Mouse (Mus musculus) midbrain, embryonic 16.5 days (tissue): ENCODE measurements around the gene Akr1b8. TPM values are rescaled to one million over a fixed set of nuclear protein-coding genes. Genes with fewer than 3 reads are reported as not detected.

Experiments used
- ATAC-seq: fragments of 200-750 bp; cut with Nextera tagmentation; 2 replicates; pipeline ENCODE4 v1.8.0; 2017; ENCODE audit warnings: moderate TSS enrichment
- H3K27ac ChIP-seq: fragments of 300-500 bp; sonication (generic); 2 replicates; pipeline ENCODE4 v1.5.1; 2014; ENCODE audit warnings: mild to moderate bottlenecking, low read length, mixed read lengths
- H3K27me3 ChIP-seq: fragments of 300-500 bp; sonication (generic); 2 replicates; pipeline ENCODE4 v1.6.1; 2014; ENCODE audit warnings: low read depth, low read length, mixed read lengths; ENCODE audit not compliant: control insufficient read depth, insufficient read depth
- H3K36me3 ChIP-seq: fragments of 300-500 bp; sonication (generic); 2 replicates; pipeline ENCODE4 v1.6.1; 2014; ENCODE audit warnings: mild to moderate bottlenecking, low read length, moderate library complexity, mixed read lengths; ENCODE audit not compliant: control insufficient read depth, insufficient read depth
- H3K4me1 ChIP-seq: fragments of 300-500 bp; sonication (generic); 2 replicates; pipeline ENCODE4 v1.6.1; 2014; ENCODE audit warnings: mild to moderate bottlenecking, low read length, mixed read lengths; ENCODE audit not compliant: control insufficient read depth, insufficient read depth
- H3K4me2 ChIP-seq: fragments of 300-500 bp; sonication (generic); 2 replicates; pipeline ENCODE4 v1.6.1; 2014; ENCODE audit warnings: mild to moderate bottlenecking, low read length, mixed read lengths
- H3K4me3 ChIP-seq: fragments of 300-500 bp; sonication (generic); 2 replicates; pipeline ENCODE4 v1.5.1; 2014; ENCODE audit warnings: low read depth, mild to moderate bottlenecking, low read length, moderate library complexity, mixed read lengths
- H3K9ac ChIP-seq: fragments of 300-500 bp; sonication (generic); 2 replicates; pipeline ENCODE4 v1.6.1; 2014; ENCODE audit warnings: low read depth, low read length, mixed read lengths
- H3K9me3 ChIP-seq: fragments of 300-500 bp; sonication (generic); replicated peaks from 2 replicates; pipeline ENCODE4 v1.6.1; 2014; ENCODE audit warnings: mild to moderate bottlenecking, low read length, mixed read lengths; ENCODE audit not compliant: control insufficient read depth, poor library complexity, severe bottlenecking
- WGBS: fragments of 180-500 bp; shearing (Covaris S2); extraction: QIAGEN DNeasy Blood & Tissue Kit; methylation state at CpG from one replicate; pipeline ENCODE4 v1.1.7; 2014; 5-methylcytosine and 5-hydroxymethylcytosine counted together
- polyA plus RNA-seq: library from polyadenylated mRNA; unstranded; fragments of >200 nt; fragmentation: Nextera tagmentation; extraction: Ambion mirVana; gene quantifications from 2 replicates; pipeline ENCODE4 v1.2.1, GENCODE M21; 2015

Gene Akr1b8
- polyA plus RNA-seq, 1 experiment from 2014 or later: 2.7 TPM

GRCm38 (mm10) chr6:34384110-34384661 is 30.3 kb downstream of the Akr1b8 start, which contains the start of gene Akr1b10:
TSS of gene Akr1b10 (plus strand) at chr6:34384218.
- H3K4me3 ChIP-seq: peak within 1 kb of the TSS; percentile 42
- ATAC-seq: peak; percentile 77
- under 1% methylated on average over 17 of the region's 17 CpGs for WGBS
- peaks cover 7% of the 10 kb centered on the region for H3K4me1 ChIP-seq
- H3K9me3 ChIP-seq: no peaks in the 10 kb centered on the region
- peak within 1 kb of the TSS; percentile 11; the same call in 1 of the 2 replicates for H3K27ac ChIP-seq
- H3K36me3 ChIP-seq: no peaks in the 10 kb centered on the region
- no peaks in the 10 kb centered on the region for H3K27me3 ChIP-seq
- peak within 1 kb of the TSS; percentile 55 for H3K9ac ChIP-seq
- peak within 1 kb of the TSS; percentile 70 for H3K4me2 ChIP-seq

- H3K27me3 ChIP-seq: no peaks in the 10 kb centered on the region
- no peaks in the 10 kb centered on the region for H3K36me3 ChIP-seq
- H3K9me3 ChIP-seq: no peaks in the 10 kb centered on the region
- H3K27ac ChIP-seq: no peak overlapping the region
- peak overlapping the region; percentile 70 for H3K4me2 ChIP-seq
- H3K4me3 ChIP-seq: peak overlapping the region; percentile 42
- peaks cover 7% of the 10 kb centered on the region for H3K4me1 ChIP-seq
- WGBS: 5% methylated on average over 13 of the region's 13 CpGs
- H3K9ac ChIP-seq: no peak overlapping the region; the same call in 1 of the 2 replicates
- no peak for ATAC-seq
Measured at GRCm38 (mm10) chr6:34384701-34385370, 30.9 kb downstream of the Akr1b8 start.

- Histone ChIP-seq H3K27ac (no peak overlapping the region), H3K27me3 (no peaks in the 10 kb centered on the region), H3K9me3 (peaks cover 10% of the 10 kb centered on the region), H3K9ac (no peak overlapping the region), H3K4me1 (peaks cover 7% of the 10 kb centered on the region), H3K4me2 (no peak overlapping the region), H3K4me3 (no peak overlapping the region), H3K36me3 (peaks cover 7% of the 10 kb centered on the region)
- WGBS: 88% methylated on average over 4 of the region's 4 CpGs
- no peak for ATAC-seq
Measured at GRCm38 (mm10) chr6:34388420-34389156, 34.7 kb downstream of the Akr1b8 start.

- H3K4me2 ChIP-seq: no peak overlapping the region
- peaks cover 2% of the 10 kb centered on the region for H3K36me3 ChIP-seq
- WGBS: 85% methylated on average over 5 of the region's 5 CpGs
- no peak overlapping the region for H3K9ac ChIP-seq
- H3K27ac ChIP-seq: no peak overlapping the region
- H3K27me3 ChIP-seq: no peaks in the 10 kb centered on the region
- no peaks in the 10 kb centered on the region for H3K4me1 ChIP-seq
- H3K9me3 ChIP-seq: peaks cover 6% of the 10 kb centered on the region
- H3K4me3 ChIP-seq: no peak overlapping the region
- no peak for ATAC-seq
Measured at GRCm38 (mm10) chr6:34395897-34396296, 42.0 kb downstream of the Akr1b8 start.

DNA sequence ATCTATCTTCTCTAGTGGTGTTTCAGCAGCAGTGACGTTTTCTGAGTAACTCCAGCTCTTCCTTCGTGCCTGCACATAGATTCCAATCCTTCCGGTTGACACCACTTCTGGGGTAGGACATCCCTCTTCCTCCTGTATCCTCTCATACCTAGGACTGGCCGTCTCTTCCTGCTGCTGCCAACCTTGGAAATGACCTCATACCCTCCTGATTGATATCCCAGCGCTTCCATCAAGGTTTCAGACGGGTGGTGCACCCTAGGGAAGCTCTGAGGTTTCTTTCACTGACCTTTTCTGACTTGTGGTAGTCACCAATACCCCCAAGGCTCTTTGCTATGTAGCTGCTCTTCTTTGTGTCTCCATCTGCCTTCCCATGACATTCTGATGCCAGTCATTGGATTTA is 44.5 kb downstream of the Akr1b8 start:
- no peak overlapping the region for H3K9ac ChIP-seq
- ATAC-seq: no peak
- H3K4me1 ChIP-seq: no peaks in the 10 kb centered on the region
- no peaks in the 10 kb centered on the region for H3K27me3 ChIP-seq
- H3K36me3 ChIP-seq: no peaks in the 10 kb centered on the region
- H3K9me3 ChIP-seq: no peaks in the 10 kb centered on the region
- no peak overlapping the region for H3K27ac ChIP-seq
- WGBS: 89% methylated on average over 6 of the region's 6 CpGs
- H3K4me2 ChIP-seq: no peak overlapping the region
- H3K4me3 ChIP-seq: no peak overlapping the region

DNA sequence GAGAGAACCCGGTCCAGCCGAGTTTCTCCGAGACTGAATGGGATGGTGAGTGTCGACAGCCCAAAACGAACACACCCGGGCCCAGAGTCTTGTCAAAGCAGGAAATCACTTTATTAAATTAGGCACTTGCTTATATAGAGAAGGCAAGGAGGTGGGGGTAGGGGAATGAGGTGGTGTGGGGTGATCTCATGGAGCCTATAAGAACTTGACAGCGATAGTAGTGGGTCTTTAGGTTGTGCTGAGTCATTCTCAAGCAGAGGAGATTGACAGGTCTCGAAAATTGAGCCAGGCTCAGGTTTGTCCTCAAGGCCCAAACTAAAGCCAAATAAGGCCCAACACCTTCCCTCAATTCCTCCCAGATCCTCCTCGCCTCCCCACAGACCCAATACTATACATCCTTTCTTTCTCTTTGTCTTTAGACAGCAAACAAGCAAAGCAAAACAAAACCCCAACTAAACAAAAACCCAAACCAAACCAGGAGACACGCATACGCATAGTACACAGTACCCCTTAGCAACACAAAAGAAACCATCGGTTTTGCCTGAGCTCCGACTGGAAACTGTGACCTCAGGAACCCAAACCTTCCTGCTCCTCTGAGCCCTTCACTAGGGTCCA is 45.8 kb downstream of the Akr1b8 start:
- Histone ChIP-seq H3K4me2 (no peak overlapping the region), H3K9me3 (no peaks in the 10 kb centered on the region), H3K9ac (no peak overlapping the region), H3K4me1 (no peaks in the 10 kb centered on the region), H3K27ac (no peak overlapping the region), H3K27me3 (no peaks in the 10 kb centered on the region), H3K36me3 (no peaks in the 10 kb centered on the region), H3K4me3 (no peak overlapping the region)
- 86% methylated on average over 13 of the region's 13 CpGs for WGBS
- no peak for ATAC-seq

DNA sequence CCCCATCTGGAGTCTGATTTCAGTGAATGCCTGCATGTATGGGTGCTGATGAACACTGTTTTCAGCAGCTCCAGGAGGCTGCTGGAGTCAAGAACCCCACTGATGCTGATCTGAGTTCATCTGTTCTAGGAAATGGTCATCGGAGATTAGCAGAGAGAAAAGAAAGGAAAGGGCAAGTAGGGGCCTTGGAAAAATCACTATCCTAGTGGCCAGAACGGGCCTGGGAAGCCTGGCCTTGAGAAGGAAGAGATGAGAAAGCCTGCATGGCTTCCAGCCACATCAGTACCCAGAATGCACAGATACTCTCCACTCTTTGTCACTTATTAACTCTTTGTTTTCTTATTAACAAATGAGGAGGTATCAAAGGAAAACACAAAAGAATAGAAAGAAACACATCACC is 46.8 kb downstream of the Akr1b8 start:
- no peak for ATAC-seq
- WGBS: 85% methylated on average over 2 of the region's 2 CpGs
- no peak overlapping the region for H3K27ac ChIP-seq

GRCm38 (mm10) chr6:34406746-34407145 is 52.8 kb downstream of the Akr1b8 start:
- H3K36me3 ChIP-seq: no peaks in the 10 kb centered on the region
- 93% methylated on average over 4 of the region's 4 CpGs for WGBS

More for the DNA sequence above, 46.8 kb downstream of the Akr1b8 start:
- H3K36me3 ChIP-seq: no peaks in the 10 kb centered on the region
- no peaks in the 10 kb centered on the region for H3K9me3 ChIP-seq
- no peak overlapping the region for H3K4me3 ChIP-seq
- H3K9ac ChIP-seq: no peak overlapping the region
- no peaks in the 10 kb centered on the region for H3K4me1 ChIP-seq
- no peaks in the 10 kb centered on the region for H3K27me3 ChIP-seq
- no peak overlapping the region for H3K4me2 ChIP-seq

More at GRCm38 (mm10) chr6:34406746-34407145, 52.8 kb downstream of the Akr1b8 start:
- H3K4me1 ChIP-seq: no peaks in the 10 kb centered on the region
- H3K4me3 ChIP-seq: no peak overlapping the region
- H3K4me2 ChIP-seq: no peak overlapping the region
- H3K27me3 ChIP-seq: no peaks in the 10 kb centered on the region
- H3K27ac ChIP-seq: no peak overlapping the region
- H3K9ac ChIP-seq: no peak overlapping the region
- no peaks in the 10 kb centered on the region for H3K9me3 ChIP-seq
- ATAC-seq: no peak
